Mouse (Mus musculus) left cerebral cortex, postnatal 25 days (tissue): ENCODE data around the gene Lct. TPM values are rescaled to one million over a fixed set of nuclear protein-coding genes. Genes with fewer than 3 reads are reported as not detected.
"Not testable (repeated sequence)": the region's sequence is repeated elsewhere in the genome, so short reads cannot be mapped to it uniquely, and the experiment has no call there.

ENCODE experiments used
- DNase-seq, 2 experiments: peaks; one replicate each; pipeline ENCODE4 v3.0.0; 2022; ENCODE audit warnings: low spot score in 2 of 2, mixed read lengths in 1 of 2
- intact Hi-C: fragments of 180-260 bp; cut with DNase I; formaldehyde crosslinking; loops from one replicate; pipeline ENCODE4 v1.15.1; 2025
- total RNA-seq, 2 experiments: library from RNA; stranded (reverse); gene quantifications; 2 replicates each; pipeline ENCODE4 v1.2.3; 2021

The Lct gene
- 1 to 10 TPM; 1.9 to 2.2 TPM for total RNA-seq

GRCm38 (mm10) chr1:128328218-128328617, at the start of gene Lct:
Lct (minus strand) TSS chr1:128328318.
- intact Hi-C loops = no loop called here
- DNase-seq = no peak

- intact Hi-C loops = no loop called here
- DNase-seq = no peak
Measured at GRCm38 (mm10) chr1:128376841-128377240, 48.7 kb upstream of the Lct start.

GRCm38 (mm10) chr1:128372143-128372860, 44.2 kb upstream of the Lct start:
- intact Hi-C loops = no loop called here
- no peak for DNase-seq

- intact Hi-C loops = loop anchor here (2.0 kb wide), 1 partner anchor 456 kb away; no protein-coding TSS in a partner anchor
- peak; percentile 57 to 63 for DNase-seq
Measured at GRCm38 (mm10) chr1:128368732-128369441, 40.8 kb upstream of the Lct start.

GRCm38 (mm10) chr1:128360601-128361000, 32.5 kb upstream of the Lct start:
- peak; percentile 54 to 79 for DNase-seq
- intact Hi-C loops = no loop called here

GRCm38 (mm10) chr1:128359554-128360376, 31.6 kb upstream of the Lct start, which contains the start of gene Mcm6:
Mcm6 (minus strand) TSS chr1:128359664.
- DNase-seq = peak; percentile 90 to 96
- intact Hi-C loops = no loop called here

GRCm38 (mm10) chr1:128358916-128359553, 30.9 kb upstream of the Lct start:
- DNase-seq = no peak
- intact Hi-C loops = no loop called here

- no peak for DNase-seq
- intact Hi-C loops = no loop called here
Measured at GRCm38 (mm10) chr1:128358276-128358675, 30.2 kb upstream of the Lct start.

GRCm38 (mm10) chr1:128357452-128357851, 29.3 kb upstream of the Lct start:
- DNase-seq = no peak
- intact Hi-C loops = no loop called here

- no peak for DNase-seq
- intact Hi-C loops = no loop called here
Measured at GRCm38 (mm10) chr1:128353092-128353491, 25.0 kb upstream of the Lct start.

GRCm38 (mm10) chr1:128344232-128344631, 16.1 kb upstream of the Lct start:
- intact Hi-C loops = no loop called here
- no peak for DNase-seq

- intact Hi-C loops = no loop called here
- no peak for DNase-seq
Measured at GRCm38 (mm10) chr1:128337708-128338320, 9.7 kb upstream of the Lct start.

GRCm38 (mm10) chr1:128330313-128330712, 2.2 kb upstream of the Lct start:
- no peak for DNase-seq
- intact Hi-C loops = no loop called here

GRCm38 (mm10) chr1:128327165-128327564, 953 bp downstream of the Lct start:
- DNase-seq = no peak
- intact Hi-C loops = no loop called here

- no peak for DNase-seq
- intact Hi-C loops = no loop called here
Measured at GRCm38 (mm10) chr1:128324776-128325175, 3.3 kb downstream of the Lct start.

- intact Hi-C loops = no loop called here
- no peak for DNase-seq
Measured at GRCm38 (mm10) chr1:128323026-128323643, 5.0 kb downstream of the Lct start.

- DNase-seq, intact Hi-C loops: not testable (repeated sequence)
Measured at GRCm38 (mm10) chr1:128319266-128319665, 8.9 kb downstream of the Lct start.

- intact Hi-C loops = no loop called here
- DNase-seq = no peak
Measured at GRCm38 (mm10) chr1:128314665-128315064, 13.5 kb downstream of the Lct start.

- intact Hi-C loops = no loop called here
- no peak for DNase-seq
Measured at GRCm38 (mm10) chr1:128309043-128309442, 19.1 kb downstream of the Lct start.
